Mouse (Mus musculus): ENCODE measurements at regions not wholly inside any gene's neighbourhood (a gene's known extent, or its start where the extent isn't known, plus 50 kb on each side); places are given as distances from the start of the nearest gene placed in this dataset.
A peak's percentile ranks its signal among the peaks of the same experiment; 100 is the strongest.

DNA sequence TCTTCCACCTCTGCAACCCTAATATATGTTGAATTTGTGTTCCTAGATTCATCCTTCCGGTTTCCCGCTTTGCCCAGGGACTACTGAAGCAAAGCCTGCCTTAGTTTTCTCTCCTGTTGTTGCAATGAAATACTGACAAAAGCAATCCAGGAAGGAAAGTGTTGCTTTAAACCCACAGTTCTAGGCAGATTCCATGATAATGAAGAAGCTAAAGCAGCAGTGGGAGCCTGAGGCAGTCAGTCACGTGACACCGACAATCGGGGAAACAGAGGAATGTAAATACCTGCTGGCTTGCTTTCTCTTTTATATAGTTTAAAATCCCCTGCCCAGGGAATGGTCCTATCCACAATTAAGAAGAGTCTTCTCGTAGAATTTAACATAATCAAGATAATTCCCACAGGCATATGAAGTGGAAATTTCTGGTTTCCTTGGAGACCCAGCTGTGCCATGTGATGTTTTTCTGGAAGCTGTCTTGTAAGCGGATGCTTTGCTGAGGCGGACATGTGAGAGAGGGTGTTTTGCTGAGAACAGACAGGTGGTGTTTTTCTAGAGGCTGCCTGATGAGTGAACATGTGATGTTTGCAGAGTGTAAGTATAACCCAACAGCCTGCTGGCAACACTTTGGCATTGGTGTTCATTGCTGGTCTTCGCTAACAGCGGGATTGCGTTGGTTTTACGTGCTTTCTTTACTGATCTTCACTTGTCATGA, 398.0 kb downstream of the Prim2 start:
- no peak for TF ChIP-seq CTCF (IDR thresholded peaks at IDR 0.05)
- DNase-seq (ENCODE audit: extremely low spot score in 1 of 2, low spot score in 2 of 2), result peak; percentile 16 to 31
- intact Hi-C loops (cut with DNase I), result no loop called here
- H3K4me3 ChIP-seq, result peak overlapping the region; percentile 37; the same call in 1 of the 2 replicates
- 0 out of 2 replicates have a peak overlapping the region, but pooled peaks have one; percentile 12 for H3K27ac ChIP-seq

DNA sequence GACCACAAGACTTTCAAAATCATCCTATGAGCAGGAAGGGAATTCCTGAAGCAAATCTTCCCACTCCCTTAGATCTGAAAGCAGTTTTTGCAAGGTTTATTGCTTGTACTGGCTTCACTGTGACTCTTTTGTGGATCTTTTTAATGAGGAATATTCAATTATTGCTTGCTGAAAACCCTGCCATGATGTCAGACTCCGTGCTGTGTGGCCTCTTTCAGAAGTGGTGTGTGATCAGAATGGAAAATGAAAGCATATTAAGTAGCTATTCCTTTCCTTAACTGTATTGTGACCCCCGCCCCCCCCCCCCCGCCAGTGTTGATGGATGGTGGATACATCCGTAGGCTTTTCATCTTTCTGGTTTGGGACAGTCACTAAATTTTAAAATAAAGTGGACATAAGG, 400.4 kb downstream of the Prim2 start:
- TF ChIP-seq CTCF (IDR thresholded peaks at IDR 0.05), result no peak
- Histone ChIP-seq H3K4me3 (no peak overlapping the region), H3K27ac (no peak overlapping the region)
- DNase-seq (ENCODE audit: extremely low spot score in 1 of 2, low spot score in 2 of 2), result no peak
- intact Hi-C loops (cut with DNase I), result no loop called here

DNA sequence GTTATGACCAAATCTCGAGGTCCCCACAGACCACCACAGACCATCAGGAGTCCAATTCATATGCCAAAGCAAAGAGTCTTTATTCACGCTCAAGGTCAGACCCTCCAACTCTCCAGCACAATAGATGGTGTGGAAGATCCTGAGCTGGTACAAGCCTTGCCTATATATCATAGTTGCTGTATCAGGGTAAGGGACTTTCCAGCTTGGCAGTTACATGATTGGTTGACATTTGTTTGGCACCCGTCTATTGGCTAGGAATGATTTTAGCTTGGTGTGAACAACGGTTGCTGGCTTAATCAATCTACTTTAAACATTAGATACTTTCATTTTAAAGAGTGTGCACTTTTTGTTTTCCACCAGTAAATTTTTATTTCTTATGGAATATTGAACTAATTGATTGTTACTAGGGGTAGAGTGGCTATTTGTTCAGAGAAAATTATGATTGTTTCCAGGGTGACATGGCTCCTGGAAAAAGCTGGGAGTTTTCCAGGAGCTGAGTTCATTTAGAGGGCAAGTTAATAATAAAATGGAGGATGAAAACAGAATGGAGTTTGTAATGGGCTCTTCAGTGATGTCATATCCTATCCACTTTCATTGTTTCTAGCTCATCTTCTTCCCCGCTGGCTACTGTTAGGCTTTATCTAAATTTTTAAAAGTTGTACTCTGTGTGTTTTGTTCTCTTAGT, 403.7 kb downstream of the Prim2 start:
- Histone ChIP-seq H3K27ac (no peak overlapping the region), H3K4me3 (no peak overlapping the region)
- TF ChIP-seq CTCF (IDR thresholded peaks at IDR 0.05), result no peak
- intact Hi-C loops (cut with DNase I), result no loop called here
- DNase-seq (ENCODE audit: extremely low spot score in 1 of 2, low spot score in 2 of 2), result no peak

DNA sequence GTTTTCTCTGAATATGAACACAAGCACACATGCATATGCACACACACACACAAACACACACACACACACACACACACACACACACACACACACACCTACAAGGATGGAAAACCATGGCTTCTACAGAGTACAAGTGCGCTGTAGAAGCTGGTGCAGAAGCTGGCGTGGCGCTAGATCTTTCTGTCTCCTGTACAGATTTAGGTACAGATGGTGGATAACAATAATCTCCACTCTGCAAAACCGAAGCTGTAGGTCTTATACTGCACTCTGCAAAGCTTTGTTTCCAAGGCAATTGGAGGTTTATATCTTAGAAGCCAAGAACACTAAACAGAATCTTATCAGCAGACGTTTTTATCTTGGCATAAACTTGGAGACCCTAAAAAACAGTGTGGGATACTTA, 420.1 kb downstream of the Prim2 start:
- no peak for DNase-seq (ENCODE audit: extremely low spot score in 1 of 2, low spot score in 2 of 2)
- TF ChIP-seq CTCF (IDR thresholded peaks at IDR 0.05), result no peak
- H3K4me3 ChIP-seq, result no peak overlapping the region
- intact Hi-C loops (cut with DNase I), result no loop called here
- H3K27ac ChIP-seq, result no peak overlapping the region

DNA sequence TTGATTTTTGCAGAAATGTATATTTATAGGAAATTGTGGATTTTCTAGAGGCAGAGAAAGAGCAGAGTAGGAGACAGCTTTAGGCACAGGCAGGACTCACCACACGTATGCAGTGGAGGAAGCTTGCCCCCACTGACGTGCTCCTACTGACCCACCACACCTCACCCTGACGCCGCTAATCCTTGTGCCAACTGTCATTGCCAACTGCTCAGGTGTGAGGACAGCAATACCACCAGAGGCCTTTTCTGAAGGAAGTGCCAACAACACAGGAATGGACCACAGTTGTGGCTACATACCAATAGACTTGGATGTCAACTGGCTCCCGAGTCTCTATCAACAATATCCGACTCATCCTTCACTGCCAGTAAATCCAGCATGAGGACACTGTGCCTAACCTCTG, 422.5 kb downstream of the Prim2 start:
- TF ChIP-seq CTCF (IDR thresholded peaks at IDR 0.05), result no peak
- intact Hi-C loops (cut with DNase I), result no loop called here
- Histone ChIP-seq H3K4me3 (no peak overlapping the region), H3K27ac (no peak overlapping the region)
- no peak for DNase-seq (ENCODE audit: extremely low spot score in 1 of 2, low spot score in 2 of 2)

DNA sequence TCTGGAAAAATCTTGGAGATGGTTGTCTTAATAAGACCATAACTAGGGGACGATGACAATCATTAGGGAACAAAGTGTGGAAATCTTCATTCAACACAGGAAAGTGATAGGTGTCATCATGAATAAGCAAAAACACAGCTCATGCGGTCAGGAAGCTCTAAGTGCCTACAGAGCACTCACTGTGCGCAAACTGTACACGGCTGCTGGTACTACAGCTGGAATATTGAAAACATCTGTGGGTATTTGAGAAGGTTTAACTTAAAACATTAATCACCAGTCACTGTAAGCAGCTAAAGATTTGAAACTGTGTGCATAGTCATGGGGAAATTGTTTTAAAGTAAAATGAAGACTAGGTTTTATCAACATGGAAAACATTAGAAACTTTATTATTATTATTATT, 424.4 kb downstream of the Prim2 start:
- no peak for TF ChIP-seq CTCF (IDR thresholded peaks at IDR 0.05)
- H3K4me3 ChIP-seq, result no peak overlapping the region
- no peak overlapping the region for H3K27ac ChIP-seq
- intact Hi-C loops (cut with DNase I), result no loop called here
- no peak for DNase-seq (ENCODE audit: extremely low spot score in 1 of 2, low spot score in 2 of 2)

DNA sequence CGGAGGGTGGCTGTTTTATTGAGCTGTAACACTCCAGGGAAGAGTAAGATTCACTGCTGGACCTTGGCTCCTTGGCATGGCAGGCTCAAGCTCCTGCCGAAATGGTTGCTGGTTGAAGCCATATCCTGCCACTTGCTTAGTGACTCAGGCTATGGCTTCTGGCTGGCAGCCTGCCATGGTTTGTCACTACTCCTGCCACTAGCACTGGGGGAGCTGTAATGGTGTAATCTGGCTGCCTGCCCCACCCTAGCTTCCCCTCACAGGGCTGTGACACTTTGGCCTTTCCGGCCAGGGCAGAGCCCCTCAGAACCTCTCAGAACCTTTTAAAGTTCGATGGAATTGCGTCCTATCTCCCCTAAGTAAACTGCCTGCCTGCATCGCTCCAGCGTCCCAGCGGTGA, 424.9 kb downstream of the Prim2 start:
- H3K4me3 ChIP-seq, result no peak overlapping the region
- H3K27ac ChIP-seq, result no peak overlapping the region
- TF ChIP-seq CTCF (IDR thresholded peaks at IDR 0.05), result no peak
- no peak for DNase-seq (ENCODE audit: extremely low spot score in 1 of 2, low spot score in 2 of 2)
- intact Hi-C loops (cut with DNase I), result no loop called here

DNA sequence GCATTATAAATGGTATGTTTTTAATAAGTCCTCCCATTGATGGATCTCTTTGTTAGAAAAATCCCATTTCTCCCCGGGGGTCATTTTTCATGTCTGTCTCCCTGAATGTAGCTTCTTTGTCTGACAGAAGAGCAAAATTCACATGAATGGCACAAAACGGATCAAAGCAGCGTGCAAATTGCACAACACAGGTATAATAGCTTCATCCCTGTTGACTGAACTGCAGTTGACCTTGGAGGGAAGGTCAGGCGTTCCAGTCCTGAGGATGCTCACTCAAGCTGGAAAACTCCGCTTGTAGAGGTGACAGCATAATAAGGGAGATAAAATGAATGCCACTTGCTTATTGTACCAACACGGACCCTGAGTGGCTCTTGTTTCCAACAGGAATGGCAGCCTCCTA, 446.6 kb downstream of the Prim2 start:
- intact Hi-C loops (cut with DNase I), result no loop called here

DNA sequence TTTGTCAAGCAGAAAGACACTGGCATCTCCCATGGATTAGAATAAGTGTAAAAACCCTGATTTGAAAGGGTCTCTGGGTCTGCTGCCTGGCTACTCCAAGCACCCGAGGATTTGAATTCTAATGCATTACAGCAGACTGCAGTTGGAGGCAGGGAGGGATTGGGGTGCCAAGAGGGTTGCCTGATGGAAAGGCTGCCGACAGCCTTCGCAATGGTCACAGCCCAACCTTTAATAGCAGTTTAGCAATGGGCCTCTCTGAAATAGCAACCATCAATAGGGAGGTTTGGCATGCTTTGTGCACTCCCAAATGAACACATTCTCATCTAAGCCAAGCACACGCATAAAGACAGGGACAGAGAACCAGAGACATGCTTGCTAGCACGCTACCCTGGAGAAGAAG, 454.8 kb downstream of the Prim2 start:
- DNase-seq (ENCODE audit: extremely low spot score in 1 of 2, low spot score in 2 of 2), result peak in 1 of 2 experiments; percentile 12
- no peak overlapping the region for H3K27ac ChIP-seq
- intact Hi-C loops (cut with DNase I), result loop anchor here (5.0 kb wide), 1 partner anchor 147 kb away; no protein-coding TSS in a partner anchor
- TF ChIP-seq CTCF (IDR thresholded peaks at IDR 0.05), result no peak
- H3K4me3 ChIP-seq, result no peak overlapping the region

More for the DNA sequence above, 446.6 kb downstream of the Prim2 start:
- TF ChIP-seq CTCF (IDR thresholded peaks at IDR 0.05), result no peak
- no peak for DNase-seq (ENCODE audit: extremely low spot score in 1 of 2, low spot score in 2 of 2)
- Histone ChIP-seq H3K27ac (no peak overlapping the region), H3K4me3 (no peak overlapping the region)

DNA sequence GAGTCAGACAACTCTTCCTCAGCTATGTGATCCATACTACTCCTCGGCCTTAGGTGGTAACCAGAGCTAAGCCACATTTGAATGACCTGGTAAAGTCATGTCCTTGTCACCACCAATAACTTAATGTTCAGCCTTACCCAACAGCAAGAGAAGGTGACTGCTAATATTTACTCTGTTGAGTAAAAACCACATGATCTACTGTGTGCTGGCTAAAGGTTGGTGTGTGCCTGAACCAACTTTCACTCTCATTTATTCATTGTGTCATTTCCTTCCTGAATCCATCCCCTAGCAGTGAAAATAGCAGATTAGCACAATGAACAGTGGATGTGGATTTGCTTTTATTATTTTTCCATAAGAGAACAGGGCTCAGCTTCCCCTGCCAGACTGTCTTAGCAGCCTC, 455.2 kb downstream of the Prim2 start:
- no peak for TF ChIP-seq CTCF (IDR thresholded peaks at IDR 0.05)
- DNase-seq (ENCODE audit: extremely low spot score in 1 of 2, low spot score in 2 of 2), result no peak
- Histone ChIP-seq H3K4me3 (no peak overlapping the region), H3K27ac (no peak overlapping the region)
- intact Hi-C loops (cut with DNase I), result no loop called here

DNA sequence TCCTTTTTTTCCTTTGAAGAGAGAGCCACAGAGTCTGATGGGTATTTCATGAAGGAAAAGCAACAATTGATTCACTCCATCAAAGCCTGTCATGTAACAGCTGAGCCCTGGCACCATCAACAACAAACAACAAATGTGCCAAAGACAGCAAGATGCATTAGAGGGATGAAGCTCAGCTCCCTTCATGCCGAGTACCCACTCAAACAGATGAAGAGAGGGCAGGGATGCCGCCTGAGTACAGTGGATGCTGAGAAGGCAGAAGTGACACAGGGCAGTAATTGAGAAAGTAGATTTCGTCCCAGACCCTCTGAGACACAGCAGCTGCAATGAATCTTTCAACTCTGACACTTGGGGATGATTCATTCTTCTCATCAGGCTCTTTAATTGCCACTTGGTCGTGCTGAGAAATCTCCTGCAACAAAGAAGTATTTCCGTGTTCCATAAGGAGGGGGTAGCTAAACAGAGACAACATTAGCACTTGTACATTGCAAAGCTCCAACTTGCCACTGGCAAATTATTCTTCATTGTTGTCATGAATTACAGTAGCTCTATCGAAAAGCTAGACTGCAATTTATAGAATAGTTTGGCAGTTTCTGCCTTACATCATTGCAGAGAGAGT, 467.9 kb downstream of the Prim2 start:
- no peak overlapping the region for H3K27ac ChIP-seq
- no peak for DNase-seq (ENCODE audit: extremely low spot score in 1 of 2, low spot score in 2 of 2)
- no peak for TF ChIP-seq CTCF (IDR thresholded peaks at IDR 0.05)
- H3K4me3 ChIP-seq, result no peak overlapping the region
- intact Hi-C loops (cut with DNase I), result no loop called here

DNA sequence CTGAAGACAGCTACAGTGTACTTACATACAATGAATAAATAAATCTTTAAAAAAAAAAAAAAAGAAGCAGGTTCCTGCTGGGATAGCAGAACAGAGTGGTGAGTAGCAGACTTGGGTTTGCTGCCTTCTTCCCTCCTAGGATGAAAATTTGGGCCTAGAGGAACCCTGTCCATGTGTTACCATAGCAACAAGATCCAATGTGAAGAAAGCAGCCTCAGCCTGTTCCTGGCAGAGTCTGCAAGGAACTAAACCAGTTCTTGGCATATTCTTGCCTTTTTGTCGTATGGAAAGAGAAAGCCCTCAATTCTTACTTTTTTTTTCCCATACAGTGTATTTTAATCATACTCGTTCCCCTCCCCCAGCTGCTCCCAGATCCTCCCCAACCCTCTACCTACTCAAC, 474.5 kb downstream of the Prim2 start:
- no peak overlapping the region for H3K4me3 ChIP-seq
- no peak for DNase-seq (ENCODE audit: extremely low spot score in 1 of 2, low spot score in 2 of 2)
- H3K27ac ChIP-seq, result no peak overlapping the region
- TF ChIP-seq CTCF (IDR thresholded peaks at IDR 0.05), result no peak
- intact Hi-C loops (cut with DNase I), result no loop called here

All from left cerebral cortex, adult 2 months (tissue).